Mouse (Mus musculus) lung, postnatal 0 days (tissue): ENCODE measurements around the gene Uckl1. TPM values are rescaled to one million over a fixed set of nuclear protein-coding genes. Genes with fewer than 3 reads are reported as not detected.

Source experiments
- ATAC-seq: fragments of 200-750 bp; cut with Nextera tagmentation; 2 replicates; pipeline ENCODE4 v1.8.0; 2017; ENCODE audit warnings: moderate library complexity
- DNase-seq: peaks from one replicate; pipeline ENCODE4 v3.0.0-alpha.2; 2016; ENCODE audit warnings: low spot score
- H3K27ac ChIP-seq: fragments of 300-500 bp; sonication (generic); 2 replicates; pipeline ENCODE4 v1.5.1; 2014; ENCODE audit warnings: antibody characterized with exemption, mild to moderate bottlenecking, low read length, mixed read lengths
- H3K27me3 ChIP-seq: fragments of 300-500 bp; sonication (generic); replicated peaks from 2 replicates; pipeline ENCODE4 v1.6.1; 2014; ENCODE audit warnings: low read length, mixed read lengths; ENCODE audit not compliant: insufficient read depth
- H3K36me3 ChIP-seq: fragments of 300-500 bp; sonication (generic); 2 replicates; pipeline ENCODE4 v1.6.1; 2014; ENCODE audit warnings: low read length, mixed read lengths; ENCODE audit not compliant: insufficient read depth
- H3K4me1 ChIP-seq: fragments of 300-500 bp; sonication (generic); 2 replicates; pipeline ENCODE4 v1.6.1; 2014; ENCODE audit warnings: antibody characterized with exemption, low read depth, low read length, mixed read lengths; ENCODE audit not compliant: insufficient read depth
- H3K4me2 ChIP-seq: fragments of 300-500 bp; sonication (generic); replicated peaks from 2 replicates; pipeline ENCODE4 v1.6.1; 2014; ENCODE audit warnings: low read depth, mild to moderate bottlenecking, low read length, moderate library complexity, mixed read lengths
- H3K4me3 ChIP-seq: fragments of 300-500 bp; sonication (generic); 2 replicates; pipeline ENCODE4 v1.5.1; 2014; ENCODE audit warnings: low read depth, low read length
- H3K9ac ChIP-seq: fragments of 300-500 bp; sonication (generic); replicated peaks from 2 replicates; pipeline ENCODE4 v1.6.1; 2014; ENCODE audit warnings: low read depth, mild to moderate bottlenecking
- H3K9me3 ChIP-seq: fragments of 300-500 bp; sonication (generic); 2 replicates; pipeline ENCODE4 v1.6.1; 2016; ENCODE audit warnings: low read length, mixed read lengths
- CTCF ChIP-seq: IDR thresholded peaks from 2 replicates; pipeline ENCODE4 v1.5.1; 2016; ENCODE audit warnings: antibody characterized with exemption, mild to moderate bottlenecking
- EP300 ChIP-seq: IDR thresholded peaks from 2 replicates; pipeline ENCODE4 v1.6.1; 2016; ENCODE audit warnings: antibody characterized with exemption, mild to moderate bottlenecking, control low read depth
- WGBS: fragments of 180-500 bp; shearing (Covaris S2); extraction: QIAGEN DNeasy Blood & Tissue Kit; methylation state at CpG from one replicate; pipeline ENCODE4 v1.1.7; 2014; 5-methylcytosine and 5-hydroxymethylcytosine counted together
- polyA plus RNA-seq: library from polyadenylated mRNA; unstranded; fragments of >200 nt; fragmentation: Nextera tagmentation; extraction: Ambion mirVana; gene quantifications from 2 replicates; pipeline ENCODE4 v1.2.1, GENCODE M21; 2015

Gene Uckl1
- polyA plus RNA-seq, 1 experiment from 2014 or later, result 41.8 TPM

DNA sequence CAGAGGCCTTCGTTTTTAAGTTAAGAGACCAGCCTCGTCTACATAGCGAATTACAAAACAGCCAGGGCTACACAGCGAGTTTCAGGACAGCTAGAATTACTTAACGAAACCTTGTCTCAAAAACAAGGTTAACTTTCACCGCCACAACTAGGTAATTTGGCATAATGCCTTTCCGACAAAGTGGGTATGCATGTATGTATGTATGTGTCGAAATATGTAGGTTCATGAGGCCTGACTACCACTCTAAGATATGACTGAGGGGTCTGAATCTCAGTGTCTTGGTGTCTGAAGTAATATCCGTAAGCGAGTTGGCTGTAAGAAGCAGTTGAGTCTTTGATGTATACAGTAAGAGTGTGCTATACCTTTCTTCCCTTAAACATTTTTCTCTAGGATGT lies 17.1 kb upstream of the Uckl1 start:
- H3K4me2 ChIP-seq, result peak overlapping the region; percentile 85
- H3K27me3 ChIP-seq, result no peaks in the 10 kb centered on the region
- no peaks in the 10 kb centered on the region for H3K36me3 ChIP-seq
- peak overlapping the region; percentile 90 for H3K4me3 ChIP-seq
- WGBS, result 25% methylated on average over 10 of the region's 10 CpGs
- peak overlapping the region; percentile 88 for H3K27ac ChIP-seq
- DNase-seq, result no peak
- TF ChIP-seq CTCF (no peak), EP300 (no peak)
- no peaks in the 10 kb centered on the region for H3K9me3 ChIP-seq
- no peak for ATAC-seq
- H3K9ac ChIP-seq, result peak overlapping the region; percentile 87
- peaks cover 10% of the 10 kb centered on the region; the same call in 1 of the 2 replicates for H3K4me1 ChIP-seq

DNA sequence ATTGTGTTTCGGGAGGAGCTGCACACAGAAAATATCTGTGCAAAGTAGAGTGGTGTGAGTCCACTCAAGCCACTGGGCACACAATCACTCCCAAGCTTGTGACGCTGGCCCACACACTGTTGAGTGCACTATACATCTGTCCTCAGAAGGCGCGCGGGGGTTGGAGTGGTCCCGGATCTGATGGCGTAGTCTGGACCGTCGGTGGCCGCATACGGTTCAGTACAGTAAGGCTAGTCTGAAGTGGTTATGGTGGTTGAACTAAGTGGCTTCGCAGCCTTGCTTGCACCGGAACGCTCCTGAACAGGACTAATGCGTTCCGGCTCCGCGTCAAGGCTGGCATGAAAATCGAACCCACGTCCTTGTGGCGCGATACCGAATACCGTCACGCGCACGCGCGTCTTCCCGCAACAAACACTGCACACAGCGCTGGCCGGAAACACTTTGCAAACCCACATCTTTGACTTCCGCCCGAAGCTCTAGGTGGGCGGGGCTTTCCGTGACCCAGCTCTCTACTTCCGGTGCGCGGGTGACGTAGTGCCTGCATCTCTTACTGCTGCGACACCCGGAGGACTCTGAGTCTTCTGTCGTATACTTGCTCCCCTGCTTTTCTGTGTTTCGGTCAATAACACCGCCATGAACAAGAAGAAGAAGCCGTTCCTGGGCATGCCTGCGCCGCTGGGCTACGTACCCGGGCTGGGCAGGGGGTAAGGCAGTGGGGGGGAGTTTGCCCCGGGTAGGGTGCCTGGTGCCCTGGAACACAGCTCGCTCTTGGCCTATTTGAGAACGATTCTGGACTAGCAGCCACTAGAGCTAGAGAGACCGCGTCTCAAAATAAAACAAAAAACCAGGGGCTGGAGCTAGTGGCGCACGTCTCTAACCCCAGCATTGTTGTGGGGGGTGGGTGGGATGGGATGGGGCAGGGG lies 16.4 kb upstream of the Uckl1 start:
- peak overlapping the region; percentile 85 for H3K4me2 ChIP-seq
- no peaks in the 10 kb centered on the region for H3K27me3 ChIP-seq
- TF ChIP-seq EP300 (0 out of 2 replicates have a peak, but pooled peaks have one; percentile 4), CTCF (peak; percentile 1; the same call in 1 of the 2 replicates)
- peak; percentile 95 for ATAC-seq
- H3K9ac ChIP-seq, result peak overlapping the region; percentile 87
- peaks cover 10% of the 10 kb centered on the region; the same call in 1 of the 2 replicates for H3K4me1 ChIP-seq
- peak overlapping the region; percentile 88 for H3K27ac ChIP-seq
- WGBS, result 1% methylated on average over 57 of the region's 57 CpGs
- peak overlapping the region; percentile 90 for H3K4me3 ChIP-seq
- H3K9me3 ChIP-seq, result no peaks in the 10 kb centered on the region
- peak; percentile 99 for DNase-seq
- H3K36me3 ChIP-seq, result no peaks in the 10 kb centered on the region

DNA sequence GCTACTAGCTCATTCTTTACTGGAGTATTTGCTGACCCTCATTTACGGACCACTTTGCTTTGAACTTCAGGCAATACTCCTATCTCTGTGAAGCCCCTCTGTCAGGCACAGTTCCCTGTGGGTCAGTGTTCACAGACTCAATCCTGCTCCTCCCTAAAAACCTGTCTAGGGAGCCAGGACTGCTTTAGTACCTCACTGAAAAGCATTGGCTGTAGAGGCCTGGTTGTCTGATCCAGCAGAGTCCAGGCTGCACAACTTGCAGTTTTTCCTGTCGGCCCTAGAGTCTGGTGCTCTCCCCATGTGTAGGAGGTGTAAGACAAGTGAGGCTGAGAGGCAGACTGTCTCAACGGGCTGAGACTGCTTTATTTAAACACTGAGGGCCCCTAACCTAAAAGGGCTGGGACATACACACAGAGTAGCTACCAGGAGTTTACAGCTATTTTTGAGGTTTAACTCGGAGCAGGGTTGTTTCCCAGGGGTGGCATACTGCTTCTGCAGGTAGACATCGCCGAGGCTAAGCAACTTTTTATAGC lies 15.6 kb upstream of the Uckl1 start:
- no peak for ATAC-seq

DNA sequence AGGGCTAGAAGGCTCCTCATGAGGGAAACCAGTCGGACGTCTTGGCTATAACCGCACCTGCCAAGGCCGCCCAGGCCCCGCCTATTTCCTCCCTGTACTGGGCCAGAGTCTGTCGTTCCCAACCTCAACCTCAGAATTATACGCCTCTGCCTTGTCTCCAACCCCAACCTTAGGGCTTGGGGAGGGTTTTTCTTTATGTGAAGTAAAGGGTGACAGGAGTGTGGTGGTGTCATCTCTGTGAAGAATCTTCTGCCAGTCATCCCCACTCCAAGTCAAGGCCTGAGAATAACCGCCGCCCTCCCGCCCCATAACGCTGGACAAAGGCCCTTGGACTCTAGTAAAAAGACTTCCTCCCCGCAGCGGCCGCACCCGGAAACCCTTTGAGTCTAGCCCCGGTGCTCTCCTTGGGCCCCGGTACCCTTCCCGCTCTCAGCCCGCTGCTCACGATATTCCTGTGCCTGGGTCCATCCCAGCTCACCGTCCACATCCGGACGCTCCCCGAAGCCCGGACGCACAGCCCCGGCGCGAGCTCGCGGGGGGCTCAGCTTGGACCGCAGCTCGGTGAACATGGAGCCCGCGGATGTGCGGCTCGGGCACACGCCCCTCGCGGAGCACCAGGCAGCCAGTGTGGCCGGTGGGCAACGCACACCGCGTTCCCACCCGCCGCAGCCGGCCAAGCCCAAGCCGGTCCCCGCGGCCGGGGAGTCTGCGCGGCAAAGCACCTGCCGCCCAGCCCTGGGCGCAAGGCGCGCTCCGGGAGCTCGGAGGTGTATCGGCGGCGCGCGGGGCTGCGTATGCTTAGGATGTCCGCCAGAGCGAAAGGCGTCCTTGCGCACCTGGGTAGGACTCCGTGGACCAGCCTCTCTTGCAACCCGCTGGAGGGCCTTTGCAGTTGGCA lies 14.0 kb upstream of the Uckl1 start, which contains the start of gene Samd10:
Gene Samd10, minus strand, starts transcription at position 759 of the 898 bp plus-strand sequence.
- Histone ChIP-seq H3K4me1 (peaks cover 10% of the 10 kb centered on the region; the same call in 1 of the 2 replicates), H3K27ac (peak within 1 kb of the TSS; percentile 86), H3K9me3 (no peaks in the 10 kb centered on the region), H3K27me3 (no peaks in the 10 kb centered on the region), H3K4me3 (peak within 1 kb of the TSS; percentile 63), H3K9ac (peak within 1 kb of the TSS; percentile 65), H3K36me3 (no peaks in the 10 kb centered on the region), H3K4me2 (peak within 1 kb of the TSS; percentile 94)
- DNase-seq, result peak; percentile 83
- TF ChIP-seq CTCF, result peak; percentile 35
- no peak for TF ChIP-seq EP300
- WGBS, result 3% methylated on average over 68 of the region's 71 CpGs
- peak; percentile 42 for ATAC-seq

More for the DNA sequence above, 15.6 kb upstream of the Uckl1 start:
- Histone ChIP-seq H3K4me2 (peak overlapping the region; percentile 85), H3K9ac (peak overlapping the region; percentile 87; the same call in 1 of the 2 replicates), H3K9me3 (no peaks in the 10 kb centered on the region), H3K4me3 (peak overlapping the region; percentile 90), H3K27me3 (no peaks in the 10 kb centered on the region), H3K27ac (peak overlapping the region; percentile 86), H3K36me3 (no peaks in the 10 kb centered on the region), H3K4me1 (peaks cover 10% of the 10 kb centered on the region; the same call in 1 of the 2 replicates)
- TF ChIP-seq CTCF, result no peak
- no peak for TF ChIP-seq EP300
- WGBS, result 55% methylated on average over 6 of the region's 6 CpGs
- DNase-seq, result no peak

DNA sequence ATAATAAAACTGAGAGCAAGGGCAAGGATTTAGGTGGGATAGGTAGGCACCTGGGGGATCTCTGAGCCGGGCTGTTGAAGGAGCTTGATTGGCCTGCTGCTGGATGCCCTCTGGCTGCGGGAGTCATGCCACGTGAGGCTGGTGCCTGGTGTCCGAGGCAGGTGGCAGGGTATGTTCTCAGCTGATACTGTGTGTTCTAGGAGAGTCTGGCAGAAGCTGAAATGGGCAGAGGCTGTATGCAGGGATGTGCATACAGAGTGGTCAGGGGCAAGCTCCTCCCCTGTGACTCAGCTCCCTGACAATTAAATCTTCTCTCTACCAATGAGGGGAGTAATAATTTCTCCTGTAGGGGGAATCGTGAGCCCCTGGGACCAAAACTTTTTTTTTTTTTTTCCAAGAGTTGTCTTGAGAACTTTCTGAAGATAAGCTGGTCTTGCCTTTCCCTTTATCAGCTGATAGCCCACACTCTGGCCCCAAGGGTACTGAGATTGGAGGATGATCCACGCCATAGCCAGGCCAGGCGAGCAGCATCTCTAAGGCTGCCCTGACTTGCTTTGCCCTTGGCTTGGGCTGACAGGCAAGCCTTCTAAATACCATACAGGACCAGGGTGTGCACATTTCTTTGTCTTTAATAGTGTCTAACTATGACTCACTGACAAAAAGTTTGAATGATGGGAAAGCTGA lies 12.8 kb upstream of the Uckl1 start:
- Histone ChIP-seq H3K4me2 (no peak overlapping the region), H3K9ac (no peak overlapping the region), H3K27me3 (no peaks in the 10 kb centered on the region), H3K9me3 (no peaks in the 10 kb centered on the region), H3K4me1 (peaks cover 13% of the 10 kb centered on the region; the same call in 1 of the 2 replicates), H3K4me3 (no peak overlapping the region), H3K36me3 (no peaks in the 10 kb centered on the region), H3K27ac (peak overlapping the region; percentile 86; the same call in 1 of the 2 replicates)
- TF ChIP-seq EP300 (no peak), CTCF (no peak; the same call in 1 of the 2 replicates)
- ATAC-seq (no peak), DNase-seq (peak; percentile 40)
- WGBS, result 67% methylated on average over 7 of the region's 7 CpGs
